Mouse (Mus musculus) adrenal gland, postnatal 25 days (tissue): ENCODE measurements around the gene Rln3. TPM values are rescaled to one million over a fixed set of nuclear protein-coding genes. Genes with fewer than 3 reads are reported as not detected.

Experiments
- DNase-seq: peaks from one replicate; pipeline ENCODE4 v3.0.0; 2021; ENCODE audit warnings: mixed read lengths
- long read RNA-seq: library from polyadenylated mRNA; stranded (forward); transcript quantifications from one replicate; pipeline ENCODE4 v2.0.0, GENCODE M21; 2021
- total RNA-seq: library from RNA; stranded (reverse); gene quantifications from 2 replicates; pipeline ENCODE4 v1.2.3, GENCODE M21; 2021

Rln3 gene
- total RNA-seq: not detected in 2 replicates
- long read RNA-seq: 0 reads

DNA sequence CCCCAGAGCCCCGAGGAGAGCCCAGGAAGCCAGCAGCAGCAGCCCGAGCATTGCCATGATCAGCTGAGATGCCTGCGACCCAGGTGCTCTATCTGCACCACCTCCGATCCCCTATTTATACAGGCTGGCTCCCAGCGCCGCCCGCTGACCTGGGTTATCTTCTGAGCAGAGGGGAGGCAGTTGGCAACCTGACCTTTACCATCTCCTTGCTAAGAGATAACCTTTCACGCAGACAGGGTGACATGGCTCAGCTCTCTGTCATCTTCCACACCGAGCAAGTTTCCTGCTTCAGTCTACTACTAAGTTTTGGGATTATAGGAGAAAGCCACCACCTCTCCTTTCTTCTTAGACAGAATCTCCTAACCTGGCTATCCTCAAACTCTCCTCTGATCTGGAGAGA lies at the start of gene Rln3:
Rln3 (minus strand) TSS at position 101 of the 400 bp plus-strand sequence.
- no peak for DNase-seq

DNA sequence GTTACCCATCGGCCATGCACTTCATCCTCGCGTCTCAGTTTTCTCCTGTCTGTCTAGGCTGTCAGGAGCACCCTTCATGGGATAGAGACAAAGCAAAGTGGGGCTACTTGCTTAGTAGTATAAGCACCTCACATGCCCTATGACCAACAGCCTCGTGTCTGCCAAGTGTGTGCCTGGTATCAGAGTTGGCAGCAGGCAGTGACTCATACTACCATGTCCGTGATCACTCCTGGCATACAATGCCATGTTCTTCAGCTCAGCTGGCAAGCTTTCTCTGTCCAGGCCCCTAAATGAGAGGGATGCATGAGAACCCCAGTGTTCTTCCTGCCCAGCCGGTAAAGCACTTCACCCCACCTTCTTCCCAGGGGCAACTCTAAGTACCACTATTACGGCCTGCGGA lies 45.8 kb upstream of the Rln3 start:
- peak; percentile 59 for DNase-seq

- no peak for DNase-seq
These were observed 44.5 kb upstream of the Rln3 start for GRCm38 (mm10) chr8:84089277-84089676.

DNA sequence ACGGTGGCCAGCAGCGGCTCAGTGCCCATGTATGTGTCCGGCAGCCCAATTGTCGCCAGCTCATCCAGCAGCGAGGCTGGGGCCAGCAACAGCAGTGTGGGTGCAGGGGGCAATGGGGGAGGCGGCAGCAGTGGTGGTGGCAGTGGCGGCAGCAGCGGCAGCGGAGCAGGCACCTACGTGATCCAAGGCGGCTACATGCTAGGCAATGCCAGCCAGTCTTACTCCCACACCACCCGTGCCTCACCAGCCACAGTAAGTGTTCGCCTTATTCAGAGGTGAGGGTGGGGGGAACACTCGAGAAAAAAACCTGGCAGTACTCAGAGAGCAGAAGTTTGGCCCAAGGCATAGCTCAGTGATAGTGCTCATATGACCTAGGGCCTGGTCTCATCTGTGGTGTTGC lies 43.0 kb upstream of the Rln3 start:
- no peak for DNase-seq

- no peak for DNase-seq
These were observed 42.4 kb upstream of the Rln3 start for GRCm38 (mm10) chr8:84087156-84087555.

DNA sequence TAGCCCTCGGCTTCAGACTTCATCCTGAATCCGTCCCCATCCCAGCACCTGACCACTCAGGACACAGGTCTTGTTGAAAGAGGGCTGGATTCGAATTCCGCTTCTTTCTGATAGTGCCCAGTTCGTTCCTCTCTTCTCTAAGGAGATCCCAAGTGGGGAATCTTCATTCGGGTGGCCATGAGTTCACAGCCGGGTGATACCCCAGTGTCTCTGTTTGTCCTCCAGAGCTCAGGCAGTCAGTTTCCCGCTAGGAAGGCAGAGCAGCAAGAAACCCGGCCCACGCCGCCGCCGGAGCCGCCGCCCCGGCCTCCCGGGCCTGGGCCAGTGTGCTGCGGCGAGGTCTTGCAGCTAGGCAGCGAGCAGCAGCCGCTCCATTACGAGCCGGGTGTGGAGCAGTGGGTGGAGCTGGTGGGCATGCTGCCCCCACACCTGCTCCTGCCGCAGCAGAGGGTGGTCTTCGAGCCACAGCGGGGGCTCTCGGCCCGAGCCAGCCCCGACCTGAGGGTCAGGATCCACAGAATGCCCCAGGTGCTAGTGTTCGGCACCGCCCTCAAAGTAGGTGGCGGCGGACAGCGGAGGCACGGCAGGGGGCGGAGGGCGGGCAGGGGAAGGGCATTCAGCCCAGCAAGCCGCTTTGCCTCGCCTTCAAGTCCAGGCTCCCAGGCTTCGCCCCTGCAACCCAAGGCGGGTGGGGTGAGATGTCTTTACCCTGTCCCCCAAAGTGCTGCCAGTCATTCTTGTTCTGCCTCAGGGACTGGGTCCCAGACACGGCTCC lies 39.7 kb upstream of the Rln3 start:
- no peak for DNase-seq

- DNase-seq: peak; percentile 35
These were observed 39.0 kb upstream of the Rln3 start for GRCm38 (mm10) chr8:84083829-84084241.

- DNase-seq: no peak
These were observed 34.4 kb upstream of the Rln3 start for GRCm38 (mm10) chr8:84079206-84079605.

GRCm38 (mm10) chr8:84076849-84077248 lies 32.0 kb upstream of the Rln3 start:
- DNase-seq: no peak

GRCm38 (mm10) chr8:84076412-84076811 lies 31.6 kb upstream of the Rln3 start:
- no peak for DNase-seq

DNA sequence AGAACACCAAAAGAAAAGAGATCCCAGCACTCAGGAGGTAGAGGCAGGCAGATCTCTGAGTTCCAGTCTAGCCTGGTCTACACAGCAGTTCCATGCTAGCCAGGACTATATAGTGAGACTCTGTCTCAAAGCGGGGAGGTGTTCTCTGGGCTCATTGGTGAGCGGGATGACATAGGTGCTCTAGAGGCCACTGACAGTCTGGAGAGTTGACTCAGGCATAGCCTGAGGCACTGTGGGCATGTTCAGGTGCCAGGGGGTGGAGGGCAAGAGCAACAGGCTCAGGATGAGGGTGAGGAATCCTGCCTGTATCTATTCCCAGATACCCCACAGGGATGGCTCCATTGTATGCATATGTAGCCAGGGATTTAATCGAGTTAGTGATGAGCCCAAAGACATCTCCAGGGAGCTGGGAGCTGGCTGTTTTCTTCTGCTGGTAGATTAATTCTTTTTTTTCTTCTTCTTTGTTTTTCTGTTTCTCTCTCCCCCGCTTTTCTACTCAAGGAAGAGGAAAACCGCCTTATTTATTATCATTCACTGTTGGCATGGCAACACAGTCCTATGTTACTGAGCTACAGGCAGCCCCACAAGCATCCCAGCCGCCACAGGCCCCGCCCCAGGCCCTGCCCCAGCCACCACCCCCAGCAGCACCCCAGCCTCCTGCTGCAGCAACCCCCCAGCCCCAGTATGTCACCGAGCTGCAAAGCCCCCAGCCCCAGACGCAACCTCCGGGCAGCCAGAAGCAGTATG lies 28.6 kb upstream of the Rln3 start:
- no peak for DNase-seq

DNA sequence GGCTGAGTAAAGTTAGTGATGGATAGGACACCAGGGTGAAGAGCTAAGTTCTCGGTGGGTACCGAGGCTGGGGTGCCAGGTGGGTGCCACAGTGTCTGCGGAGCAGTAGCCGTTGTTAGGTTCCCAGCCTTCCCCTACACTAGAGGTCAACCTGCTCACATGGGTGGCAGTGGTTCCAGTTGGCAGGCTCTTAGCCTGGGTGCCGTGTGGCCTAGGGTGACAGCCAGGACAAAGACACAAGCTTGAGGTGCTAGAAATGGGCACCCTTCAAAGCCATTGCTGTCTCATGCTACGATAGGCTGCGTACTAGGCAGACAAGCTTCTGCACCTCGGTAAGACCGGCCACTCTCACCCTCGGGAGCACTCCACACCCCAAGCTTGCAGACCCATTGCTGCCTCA lies 27.5 kb upstream of the Rln3 start:
- DNase-seq: no peak

DNA sequence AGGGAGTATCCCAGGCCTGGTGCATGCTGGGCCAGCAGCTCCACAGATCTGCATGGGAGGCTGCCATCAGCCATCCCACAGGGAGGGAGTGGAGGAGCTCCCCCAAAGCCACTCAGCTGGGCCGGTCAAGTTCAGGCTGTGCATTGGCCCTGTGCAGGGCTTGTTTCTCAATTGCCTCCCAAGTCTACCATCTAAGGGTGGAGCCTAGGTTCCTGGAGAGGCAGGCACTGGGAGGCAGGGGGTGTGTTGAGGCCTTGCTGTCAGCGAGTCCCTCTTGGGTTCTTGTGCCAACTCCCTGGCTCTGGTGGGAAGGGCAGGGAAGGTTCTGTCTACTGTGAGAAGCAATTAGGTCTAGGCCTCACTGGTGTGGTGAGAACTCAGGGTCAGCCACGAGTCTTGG lies 27.1 kb upstream of the Rln3 start:
- no peak for DNase-seq

DNA sequence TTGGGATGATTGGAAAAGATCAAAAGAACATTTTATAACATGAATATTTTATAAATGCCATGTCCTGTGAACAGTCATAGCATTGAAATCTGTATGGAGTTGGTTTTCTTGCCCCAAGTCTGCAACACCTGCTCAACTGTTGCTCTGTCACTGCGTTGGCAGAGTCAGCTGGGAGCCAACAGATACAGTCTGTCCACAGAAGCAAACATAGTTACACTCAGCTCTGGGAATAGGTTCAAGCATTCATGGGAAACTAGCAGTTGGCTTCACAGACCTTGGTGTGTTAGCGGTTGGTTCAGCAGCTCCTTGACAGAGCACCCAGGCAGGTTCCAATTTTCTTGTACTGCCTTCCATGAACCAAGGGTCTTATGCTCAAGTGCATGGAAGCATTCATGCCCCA lies 25.9 kb upstream of the Rln3 start:
- no peak for DNase-seq

DNA sequence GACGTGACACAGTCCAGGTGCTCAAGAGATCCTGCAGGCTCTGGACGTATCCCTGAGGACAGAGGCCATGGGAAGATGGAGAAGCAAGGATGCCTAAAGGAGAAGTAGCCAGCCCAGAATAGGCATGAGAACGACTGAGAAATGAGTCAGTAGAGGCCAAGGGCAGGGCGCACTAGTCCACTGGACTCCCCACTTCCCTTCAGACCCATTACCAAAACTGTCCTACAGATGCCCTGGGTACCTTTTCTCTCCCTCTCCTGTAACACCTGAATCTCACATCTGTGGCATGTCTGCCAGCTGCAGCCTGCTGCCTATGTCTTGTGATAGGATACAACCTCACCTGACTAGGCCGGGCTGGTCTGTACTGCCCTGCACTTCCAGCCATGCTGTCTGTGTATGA lies 25.4 kb upstream of the Rln3 start:
- DNase-seq: no peak

DNA sequence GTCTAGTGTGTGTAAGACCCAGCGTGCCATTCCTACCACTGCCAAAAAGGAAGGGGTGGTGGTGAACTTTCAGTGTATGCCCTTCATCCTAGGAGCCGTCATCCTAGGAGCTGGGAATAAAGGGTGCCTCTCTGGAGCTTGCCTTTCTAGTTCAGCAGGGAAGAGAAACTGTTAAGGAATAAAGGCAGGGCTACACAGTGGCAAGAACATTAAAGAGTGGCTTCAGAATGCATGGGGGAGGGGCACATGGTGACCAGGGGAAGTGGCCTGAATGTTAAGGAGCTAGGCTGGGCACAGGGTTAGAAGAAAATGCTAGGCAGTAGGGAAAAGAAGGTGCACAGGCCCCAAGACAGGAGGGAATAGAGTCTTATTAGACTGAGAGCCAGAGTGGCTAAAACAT lies 24.9 kb upstream of the Rln3 start:
- no peak for DNase-seq

DNA sequence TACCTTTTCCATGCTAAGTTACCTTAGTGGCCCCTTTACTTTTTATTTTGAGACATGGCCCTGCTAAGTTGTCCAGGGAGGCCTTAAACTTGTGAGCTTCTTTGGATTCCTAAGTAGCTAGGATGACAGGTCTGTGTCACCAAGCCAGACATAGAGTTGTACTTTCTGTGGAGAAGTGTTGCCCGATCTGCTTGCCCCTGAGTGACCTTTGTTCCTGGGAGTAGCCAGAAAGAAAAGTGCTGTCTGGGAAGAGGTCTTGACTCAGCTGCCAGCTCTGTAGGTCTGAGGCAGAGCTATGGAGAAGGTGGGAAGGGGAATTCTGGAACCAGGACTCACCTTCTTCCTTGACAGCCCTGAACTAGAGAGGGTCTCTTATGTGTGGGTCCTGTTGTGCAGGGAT lies 24.4 kb upstream of the Rln3 start:
- DNase-seq: no peak

- no peak for DNase-seq
These were observed 23.7 kb upstream of the Rln3 start for GRCm38 (mm10) chr8:84068316-84069035.

DNA sequence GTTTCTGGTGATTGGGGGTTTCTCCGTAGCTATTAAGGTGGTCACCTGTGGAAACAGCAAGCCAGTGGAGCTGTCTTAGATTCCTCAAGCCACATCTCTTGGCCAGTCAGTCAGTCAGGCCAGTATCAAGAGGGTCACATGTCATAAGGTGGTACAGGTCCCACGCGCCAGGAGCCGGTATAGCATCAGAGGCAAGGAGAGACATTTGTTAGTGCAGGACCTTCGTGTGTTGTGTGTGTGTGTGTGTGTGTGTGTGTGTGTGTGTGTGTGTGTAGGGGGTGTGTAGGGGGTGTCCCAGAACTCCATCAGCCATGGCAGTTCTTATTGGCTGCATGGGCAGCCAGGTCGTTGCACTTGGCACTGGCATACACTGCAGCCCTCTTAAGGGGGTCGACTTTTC lies 23.1 kb upstream of the Rln3 start:
- DNase-seq: no peak

DNA sequence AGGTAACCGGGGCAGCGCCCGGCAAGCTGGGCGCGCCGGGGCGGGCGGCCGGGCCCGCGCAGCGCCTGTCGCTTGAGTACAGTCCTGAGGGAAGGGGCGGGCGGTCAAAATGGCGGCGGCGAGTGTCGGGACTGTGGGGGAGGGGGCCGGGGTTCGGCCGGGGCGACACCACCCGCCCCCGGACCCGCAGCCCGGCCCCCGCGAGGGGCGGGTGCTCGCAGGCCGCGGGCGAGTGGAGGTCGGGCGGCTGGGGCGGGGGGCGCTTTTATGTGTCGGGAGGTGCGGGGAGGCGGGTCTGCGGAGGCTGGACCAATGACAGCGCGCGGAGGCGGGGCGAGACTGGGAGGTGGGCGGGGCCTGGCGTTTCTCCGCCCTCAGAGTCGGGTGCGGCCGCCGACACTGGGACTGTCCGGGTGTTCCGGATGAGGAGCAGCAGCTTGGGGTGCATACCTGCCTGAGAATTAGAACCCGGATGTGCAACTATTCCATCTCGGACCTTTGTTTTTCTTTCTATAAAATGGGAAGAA lies 22.3 kb upstream of the Rln3 start:
- peak; percentile 99 for DNase-seq

DNA sequence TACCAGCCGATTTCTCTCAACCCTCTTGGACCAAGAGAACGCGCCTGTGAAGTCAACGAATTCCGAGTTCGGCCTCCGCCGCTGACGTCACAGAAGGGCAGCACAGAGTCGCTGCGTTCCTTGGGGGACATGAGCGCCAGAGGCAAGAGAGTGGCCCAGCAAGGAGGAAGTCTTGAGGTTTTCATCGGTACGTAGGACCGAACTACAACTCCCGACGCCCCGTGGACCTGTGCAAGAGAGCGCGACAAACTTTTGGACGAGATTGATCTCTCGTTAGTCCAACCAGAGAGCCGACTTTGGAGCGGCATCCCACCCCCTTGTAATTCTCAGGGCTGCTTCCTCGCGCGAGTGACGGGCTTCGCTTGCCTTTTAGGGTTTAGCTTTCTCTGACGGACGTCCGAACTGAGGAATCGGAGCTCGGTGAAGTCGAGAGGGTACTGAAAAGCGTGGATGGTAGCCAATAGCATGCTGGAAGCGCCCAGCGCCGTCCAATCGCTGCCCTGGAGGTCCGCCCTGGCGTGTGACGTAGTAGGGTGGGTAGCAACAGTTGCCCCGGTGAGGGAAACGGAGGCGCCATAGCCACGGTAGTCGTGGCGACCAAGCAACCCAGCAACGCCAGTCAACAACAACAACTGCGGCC lies 21.6 kb upstream of the Rln3 start, which contains the start of gene Rfx1:
Rfx1 (plus strand) TSS at position 544 of the 640 bp plus-strand sequence.
- peak; percentile 98 for DNase-seq

DNA sequence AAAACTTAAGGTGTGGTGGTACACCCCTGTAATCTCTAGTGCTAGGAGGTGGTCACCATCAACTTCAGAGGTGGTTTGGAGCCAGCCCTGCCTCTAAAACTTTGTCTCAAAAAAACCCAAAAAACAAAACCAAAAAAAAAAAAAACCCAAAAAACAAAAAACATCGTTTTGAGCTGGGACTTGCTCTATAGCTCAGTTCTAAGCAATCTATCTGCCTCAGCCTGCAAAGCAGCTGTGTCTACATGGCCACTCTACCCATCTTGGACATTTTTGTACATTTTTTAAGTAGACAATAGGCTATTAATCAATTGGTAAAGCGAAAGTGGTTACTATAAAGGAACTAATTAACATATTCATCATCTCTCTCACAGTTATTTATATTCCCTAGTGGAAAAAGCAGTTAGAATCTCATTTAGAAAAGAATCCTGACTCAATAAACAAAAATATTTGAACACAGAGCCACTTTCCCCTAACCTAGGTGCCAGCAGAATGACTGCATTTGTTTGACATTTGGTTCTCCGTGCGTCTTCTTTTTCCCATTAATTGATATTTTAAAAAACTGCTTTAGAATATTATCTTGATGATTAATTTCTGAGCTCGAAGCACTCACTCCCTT lies 20.8 kb upstream of the Rln3 start:
- no peak for DNase-seq
